30 mouse cellular contexts compared by ENCODE assay signal in the genomic region with DNA sequence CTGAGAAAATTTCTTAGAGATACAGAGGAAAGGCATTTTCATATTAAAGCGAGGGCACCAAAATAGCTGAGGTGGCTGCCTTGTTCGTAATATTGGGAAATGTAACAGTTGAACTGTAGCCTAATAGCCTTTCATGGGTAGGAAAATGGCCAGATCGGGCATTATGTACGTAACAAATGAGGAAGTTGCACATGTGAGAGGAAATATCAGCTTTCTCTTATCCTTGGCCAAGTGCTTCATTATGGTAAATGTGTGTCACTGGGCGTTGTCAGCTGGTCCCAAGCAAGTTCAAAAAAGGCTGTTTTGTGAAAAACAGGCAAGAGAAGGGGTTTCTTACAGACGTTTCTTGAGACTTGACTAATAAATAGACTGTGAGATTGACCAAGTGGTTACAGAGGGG.
A peak's percentile ranks its signal among the peaks of the same experiment; 100 is the strongest.
DNase-seq lines count a peak whose midpoint lies in the region; ATAC-seq and TF ChIP-seq lines count a peak whose summit lies in the region.
"Had no signal": no experiment of that assay in that cellular context is flagged by ENCODE, and none has a peak within 500 bp of the region (broad histone marks: within the 10 kb centered on the region; RNA-seq: fewer than 3 reads in every experiment).

No protein-coding gene starts in this region.

- H3K4me3 ChIP-seq in lung, postnatal 0 days (ENCODE audit: low read depth, low read length), result no peak overlapping the region
- H3K4me3 ChIP-seq: embryonic facial prominence, embryonic 10.5 days; embryonic facial prominence, embryonic 15.5 days; forebrain, embryonic 13.5 days; heart, embryonic 12.5 days; limb, embryonic 12.5 days; liver, embryonic 15.5 days; myocyte; neural tube, embryonic 12.5 days had no signal

- H3K4me1 ChIP-seq in lung, postnatal 0 days (ENCODE audit: insufficient read depth, low read depth, low read length), result no peaks in the 10 kb centered on the region
- H3K4me1 ChIP-seq: embryonic facial prominence, embryonic 15.5 days; forebrain, embryonic 13.5 days; heart, embryonic 12.5 days; liver, embryonic 15.5 days; neural tube, embryonic 12.5 days had no signal

- WGBS in lung, postnatal 0 days, result 56% methylated on average over 6 of the region's 6 CpGs

- intact Hi-C loops in left cerebral cortex, postnatal 25 days (cut with DNase I), result no loop called here

- no peak overlapping the region for H3K4me2 ChIP-seq in lung, postnatal 0 days (replicated peaks; ENCODE audit: low read depth, low read length)
- H3K4me2 ChIP-seq: embryonic facial prominence, embryonic 15.5 days; forebrain, embryonic 13.5 days; heart, embryonic 12.5 days; hindbrain, embryonic 14.5 days; limb, embryonic 12.5 days; liver, embryonic 15.5 days; neural tube, embryonic 12.5 days had no signal

- peak; percentile 56 for ATAC-seq in lung, postnatal 0 days
- ATAC-seq in granulocyte monocyte progenitor cell, adult 5-6 weeks (replicated peaks; ENCODE audit: poor library complexity, severe bottlenecking), result peak; percentile 97
- ATAC-seq: forebrain, embryonic 13.5 days; intestine, postnatal 0 days; midbrain, embryonic 16.5 days had no signal

- DNase-seq in lung, postnatal 0 days (ENCODE audit: low spot score), result peak; percentile 61
- no peak for DNase-seq in lung, postnatal 10 days
- DNase-seq in MEL-GATA-1-ER (ENCODE audit: extremely low read depth, low read depth), result peak; percentile 27
- peak; percentile 13 for DNase-seq in splenic B cell, adult 2 months (ENCODE audit: low read depth, low spot score)
- no peak for DNase-seq in left cerebral cortex, postnatal 25 days (ENCODE audit: low spot score in 2 of 2)
- DNase-seq in layer of hippocampus, adult 9-10 months (ENCODE audit: low spot score), result no peak
- DNase-seq: adrenal gland, postnatal 25 days; cerebellum, adult 2 months; cerebellum, postnatal 14 days; gastrocnemius, postnatal 14 days; heart, adult 18-20 months; heart, postnatal 4 days; kidney, adult 9 months; kidney, postnatal 14 days; lung, postnatal 4 days; right cerebral cortex, postnatal 4 days; thymus, postnatal 25 days had no signal

- H3K9ac ChIP-seq in lung, postnatal 0 days (replicated peaks; ENCODE audit: low read depth), result no peak overlapping the region
- H3K9ac ChIP-seq: embryonic facial prominence, embryonic 15.5 days; forebrain, embryonic 13.5 days; heart, embryonic 12.5 days; hindbrain, embryonic 14.5 days; limb, embryonic 12.5 days; liver, embryonic 15.5 days; neural tube, embryonic 12.5 days had no signal

- H3K27ac ChIP-seq in lung, postnatal 0 days (ENCODE audit: low read length), result no peak overlapping the region
- H3K27ac ChIP-seq: embryonic facial prominence, embryonic 10.5 days; embryonic facial prominence, embryonic 15.5 days; forebrain, embryonic 13.5 days; hindbrain, embryonic 14.5 days; limb, embryonic 12.5 days; liver, embryonic 15.5 days; neural tube, embryonic 12.5 days had no signal

- no peaks in the 10 kb centered on the region for H3K9me3 ChIP-seq in lung, postnatal 0 days (ENCODE audit: low read length)
- H3K9me3 ChIP-seq: embryonic facial prominence, embryonic 10.5 days; embryonic facial prominence, embryonic 15.5 days; forebrain, embryonic 13.5 days; heart, embryonic 12.5 days; limb, embryonic 12.5 days; liver, embryonic 15.5 days; neural tube, embryonic 12.5 days had no signal

- H3K36me3 ChIP-seq in lung, postnatal 0 days (ENCODE audit: insufficient read depth, low read length), result no peaks in the 10 kb centered on the region
- H3K36me3 ChIP-seq in splenic B cell, adult 2 months (ENCODE audit: control insufficient read depth, insufficient read depth, low read length, poor library complexity, severe bottlenecking), result no peaks in the 10 kb centered on the region
- H3K36me3 ChIP-seq: embryonic facial prominence, embryonic 10.5 days; embryonic facial prominence, embryonic 15.5 days; G1E; heart, embryonic 12.5 days; limb, embryonic 12.5 days; liver, embryonic 15.5 days; neural tube, embryonic 12.5 days had no signal

- TF ChIP-seq EP300 in lung, postnatal 0 days (IDR thresholded peaks at IDR 0.05), result no peak

- no peak for TF ChIP-seq CTCF in lung, postnatal 0 days (IDR thresholded peaks at IDR 0.05)

- no peaks in the 10 kb centered on the region for H3K27me3 ChIP-seq in lung, postnatal 0 days (replicated peaks; ENCODE audit: insufficient read depth, low read length)
- no peaks in the 10 kb centered on the region for H3K27me3 ChIP-seq in splenic B cell, adult 2 months (ENCODE audit: control insufficient read depth, insufficient read depth, low read length, poor library complexity, severe bottlenecking)
- H3K27me3 ChIP-seq: embryonic facial prominence, embryonic 15.5 days; forebrain, embryonic 13.5 days; heart, embryonic 12.5 days; limb, embryonic 12.5 days; liver, embryonic 15.5 days; neural tube, embryonic 12.5 days had no signal

Comparison
In these comparisons a context has a peak if more than half of its experiments do, and no peak if none do; other contexts are left out.
1. DNase-seq: peak in lung, postnatal 0 days (single experiment), MEL-GATA-1-ER (single experiment) and splenic B cell, adult 2 months (single experiment); none in lung, postnatal 10 days (single experiment), left cerebral cortex, postnatal 25 days (0 of 2) and layer of hippocampus, adult 9-10 months (single experiment).